Mouse (Mus musculus) left cerebral cortex, adult 9 months (tissue): ENCODE measurements around the gene Cnnm4.

Source experiments
- DNase-seq, 2 experiments: peaks; one replicate each; pipeline ENCODE4 v3.0.0; 2022; ENCODE audit warnings: low spot score in 2 of 2

Cnnm4 gene

DNA sequence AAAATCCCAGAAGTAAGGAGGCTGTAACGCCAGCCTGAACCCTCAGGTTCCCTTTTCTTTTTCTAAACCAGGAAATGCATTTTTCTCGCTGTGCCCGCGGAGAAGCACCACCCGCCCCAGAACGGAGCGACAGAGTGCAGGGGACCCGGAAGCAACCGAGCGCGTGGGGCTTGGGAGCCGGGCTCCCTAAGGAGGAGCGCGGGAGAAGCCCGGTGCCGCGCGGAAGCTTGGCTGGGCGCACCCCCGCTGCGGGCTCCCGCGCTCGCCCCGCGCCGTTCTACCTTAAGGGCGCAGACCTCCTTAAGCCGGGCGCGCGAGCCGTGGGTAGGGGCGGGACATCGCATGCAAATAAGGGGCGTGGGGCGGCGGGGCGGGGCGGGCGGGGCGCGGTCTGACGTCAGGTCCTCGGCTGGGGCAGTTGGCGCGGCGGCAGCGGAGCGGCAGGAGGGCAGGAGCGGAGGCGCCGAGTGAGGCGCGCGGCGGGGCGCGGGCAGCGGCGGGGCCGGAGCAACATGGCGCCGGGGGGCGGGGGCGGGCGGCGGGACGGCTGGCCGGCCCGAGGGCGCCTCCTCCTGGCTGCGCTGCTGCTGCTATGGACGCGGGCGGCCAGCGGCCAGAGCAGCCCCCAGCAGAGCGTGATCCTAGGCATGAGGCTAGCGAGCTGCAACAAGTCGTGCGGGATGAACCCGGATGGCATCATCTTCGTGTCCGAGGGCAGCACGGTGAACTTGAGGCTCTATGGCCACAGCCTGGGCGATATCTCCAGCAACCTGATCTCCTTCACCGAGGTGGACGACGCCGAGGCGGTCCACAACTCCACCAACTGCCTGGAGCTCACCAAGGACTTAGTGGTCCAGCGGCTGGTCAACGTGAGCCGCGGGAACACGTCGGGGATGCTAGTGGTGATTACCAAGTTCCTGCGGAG is at the start of gene Cnnm4:
TSS of gene Cnnm4 (plus strand) at position 440 of the 925 bp plus-strand sequence.
- peak; percentile 67 to 81 for DNase-seq

DNA sequence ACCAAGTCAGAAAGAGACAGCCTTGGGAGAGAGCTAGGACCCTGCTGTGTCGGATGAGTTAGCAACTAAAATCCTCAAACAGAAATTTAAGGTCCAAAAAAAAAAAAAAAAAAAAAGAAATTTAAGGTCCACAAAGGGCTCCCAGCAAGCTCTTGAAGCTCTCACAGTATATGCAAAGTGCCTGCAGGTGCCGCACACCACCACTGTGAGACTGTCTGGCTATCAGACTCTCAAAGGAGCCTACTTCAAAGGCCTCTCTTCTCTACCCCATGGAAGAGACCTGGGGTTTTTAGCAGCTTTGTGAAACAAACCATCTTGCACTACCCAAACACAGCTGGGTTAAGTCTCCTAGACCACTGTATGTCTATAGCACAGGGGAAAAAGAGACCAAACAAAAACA is 41.9 kb upstream of the Cnnm4 start:
- no peak for DNase-seq

DNA sequence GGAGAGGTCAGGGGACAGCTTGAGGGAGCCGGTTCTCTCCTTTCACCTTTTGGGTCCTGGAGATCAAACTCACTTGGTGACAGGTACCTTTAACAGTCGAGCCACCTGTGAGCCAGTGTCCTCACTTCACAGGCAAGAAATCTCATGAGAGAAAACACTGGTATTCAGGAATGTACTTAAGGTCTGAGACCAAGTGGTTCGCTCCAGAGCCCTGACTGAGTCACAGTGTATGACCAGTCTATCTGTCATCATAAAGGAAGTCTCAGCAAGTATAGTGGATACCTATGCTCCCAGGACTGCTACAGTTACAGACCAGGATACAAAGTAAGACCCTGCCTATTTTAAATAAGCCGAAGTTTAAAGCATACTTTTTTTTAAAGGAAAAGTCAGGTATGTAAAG is 38.4 kb upstream of the Cnnm4 start:
- DNase-seq: no peak

DNA sequence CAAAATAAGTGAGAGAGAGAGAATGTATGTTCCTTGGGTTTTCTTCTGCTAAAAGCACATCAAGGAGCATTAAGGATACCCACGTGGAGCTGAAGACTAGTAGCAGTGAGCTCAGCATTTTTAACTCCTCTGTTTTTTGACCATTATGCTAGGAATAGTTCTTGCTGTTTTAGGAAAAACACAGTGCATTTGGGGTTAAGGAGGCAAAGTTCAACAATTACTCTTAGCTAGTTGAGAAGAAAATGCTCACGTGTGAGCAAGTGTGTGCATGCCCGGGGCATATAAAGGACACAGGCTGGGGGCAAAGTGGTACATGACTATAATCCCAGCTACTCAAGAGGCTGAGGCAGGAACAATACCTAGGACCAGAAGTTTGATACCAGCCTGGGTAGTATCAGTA is 37.8 kb upstream of the Cnnm4 start:
- no peak for DNase-seq

DNA sequence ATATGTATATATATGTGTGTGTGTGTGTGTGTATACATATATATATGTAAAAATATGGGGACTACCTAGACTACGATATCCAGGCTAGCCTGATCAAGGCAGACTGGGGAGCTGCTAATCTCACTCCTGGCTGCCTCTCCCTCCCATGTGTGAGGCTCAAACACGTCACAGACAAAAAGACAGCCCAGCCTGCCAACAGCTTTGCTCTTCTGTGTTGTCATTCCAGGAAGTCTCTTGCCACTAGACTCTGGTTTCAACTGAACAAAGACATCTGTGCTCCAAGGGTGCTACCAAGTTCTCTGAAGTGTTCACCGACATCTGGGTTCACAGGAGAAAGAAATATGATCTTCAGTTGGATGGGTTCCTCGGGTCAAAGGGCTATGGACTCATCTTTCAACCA is 36.3 kb upstream of the Cnnm4 start:
- no peak for DNase-seq

DNA sequence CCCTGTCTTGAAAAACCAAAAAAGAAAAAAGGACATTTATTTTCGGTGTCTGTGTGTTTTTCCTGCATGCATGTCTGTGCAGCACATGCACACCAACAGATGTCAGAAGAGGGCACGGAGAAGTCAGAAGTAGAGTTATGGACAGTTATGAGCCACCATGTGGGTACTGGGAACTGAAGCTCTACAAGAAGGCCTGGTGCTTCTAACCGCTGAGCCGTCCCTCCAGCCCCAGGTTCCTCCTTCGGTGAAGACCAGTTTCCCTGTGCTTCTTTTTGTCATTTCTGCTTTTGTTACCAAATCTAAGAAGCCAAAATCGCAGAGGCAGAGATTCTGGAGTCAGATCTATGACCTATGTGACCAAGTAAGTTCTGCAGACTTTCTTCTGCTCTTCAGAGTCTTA is 34.9 kb upstream of the Cnnm4 start:
- no peak for DNase-seq

DNA sequence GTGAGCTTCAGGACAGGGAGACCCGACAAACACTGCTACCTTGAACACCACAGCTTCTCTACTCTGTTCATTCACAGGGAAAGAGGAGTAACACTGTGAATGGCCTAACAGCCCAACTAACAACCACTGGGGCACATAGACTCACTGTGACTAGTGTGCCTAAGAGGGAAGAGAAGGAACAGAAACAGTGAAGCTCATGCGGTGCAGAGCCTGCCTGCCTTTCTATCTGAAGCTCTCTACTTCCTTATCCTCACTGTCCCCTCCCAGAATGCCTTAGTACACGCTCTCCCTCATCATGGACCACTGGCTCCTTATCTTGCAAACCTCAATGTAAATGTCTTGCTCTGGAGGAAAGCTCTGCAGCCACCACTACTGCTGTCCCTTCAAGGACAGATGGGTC is 34.2 kb upstream of the Cnnm4 start:
- DNase-seq: no peak

DNA sequence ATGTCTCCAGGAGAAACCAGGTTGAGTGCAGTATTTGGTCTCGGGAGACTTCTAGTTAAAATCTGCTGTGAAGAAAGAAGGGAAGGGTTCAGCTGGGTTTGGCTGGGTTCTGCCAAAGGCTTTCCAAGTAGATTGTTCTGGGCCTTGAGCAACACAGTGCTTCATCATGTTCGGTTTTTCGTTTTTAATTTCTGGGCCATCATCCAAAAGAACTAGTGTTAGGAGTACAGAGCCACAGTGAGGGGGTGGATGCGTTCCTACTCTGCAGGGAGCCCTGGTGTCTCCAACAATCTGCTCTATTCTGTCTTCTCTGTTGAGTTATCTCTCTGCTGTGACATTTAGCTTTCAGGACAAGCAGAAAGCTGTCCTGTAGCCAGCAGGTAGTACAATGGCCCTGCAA is 30.3 kb upstream of the Cnnm4 start:
- DNase-seq: peak; percentile 42 to 63

DNA sequence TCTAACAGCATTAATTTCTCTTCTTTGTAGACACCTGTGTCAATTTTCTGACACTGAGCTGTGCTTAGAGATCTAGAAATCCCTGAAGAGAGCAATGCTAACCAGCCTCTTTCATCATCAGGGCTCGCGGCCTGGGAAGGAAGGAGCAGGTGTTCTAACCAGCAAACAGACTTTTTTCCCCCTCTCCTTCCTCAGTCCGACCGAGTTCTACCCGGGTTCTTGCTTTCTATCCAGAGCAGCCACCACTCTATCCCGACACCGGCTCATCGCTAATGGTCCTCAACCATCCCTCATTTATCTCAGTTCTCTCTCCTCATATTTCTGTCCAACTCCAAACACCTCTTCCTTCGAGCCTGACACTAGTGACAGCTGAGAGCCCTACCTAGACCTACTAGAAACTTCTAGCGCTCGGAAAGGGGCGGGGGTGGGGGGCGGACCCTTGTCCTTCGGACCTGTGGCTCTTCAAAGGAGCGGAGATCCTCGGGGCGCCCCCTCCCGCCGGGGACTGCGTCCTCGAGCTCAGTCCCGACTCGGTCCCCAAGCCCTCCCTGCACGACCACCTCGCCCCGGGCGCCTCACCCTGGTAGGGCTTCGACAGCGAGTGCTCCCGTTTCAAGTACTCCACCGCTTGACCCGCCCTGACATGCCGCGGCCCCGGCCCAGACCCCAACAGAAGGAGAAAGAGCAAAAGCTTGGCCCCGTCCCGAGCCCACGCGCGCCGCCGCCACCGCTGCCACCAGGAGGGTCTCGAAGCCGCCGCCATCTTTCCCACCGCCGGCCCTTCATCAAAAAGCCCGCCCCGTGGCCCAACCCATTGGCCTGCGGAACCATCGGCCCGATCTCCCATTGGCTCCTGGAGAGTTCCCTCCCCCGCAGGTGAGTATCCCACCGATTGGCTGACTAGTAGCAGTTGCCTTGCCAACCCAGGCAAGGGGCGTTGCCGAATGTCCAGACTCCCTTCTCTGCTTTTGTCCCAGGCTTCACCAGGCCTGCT is 26.7 kb upstream of the Cnnm4 start, which contains the start of gene Lman2l:
TSS of gene Lman2l (minus strand) at position 801 of the 994 bp plus-strand sequence.
- DNase-seq: peak; percentile 92 to 98

DNA sequence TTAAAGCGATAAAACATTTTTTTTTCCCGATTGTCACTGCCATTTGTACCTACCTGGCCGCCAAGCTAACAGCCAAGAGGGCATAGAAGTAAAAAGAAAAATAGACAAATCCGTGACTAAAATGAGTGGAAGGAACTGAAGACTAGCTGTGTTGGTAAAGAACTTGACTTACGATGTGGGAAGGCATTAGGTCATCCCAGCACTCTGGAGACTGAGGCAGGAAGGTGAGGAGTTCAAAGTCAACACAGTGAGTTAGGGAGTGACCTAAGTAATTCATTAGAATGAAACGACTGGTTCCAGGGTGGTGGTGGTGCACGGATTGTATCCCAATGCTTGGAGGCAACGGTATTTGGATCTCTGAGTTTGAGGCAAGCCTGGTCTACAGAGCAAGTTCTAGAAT is 25.9 kb upstream of the Cnnm4 start:
- DNase-seq: no peak

DNA sequence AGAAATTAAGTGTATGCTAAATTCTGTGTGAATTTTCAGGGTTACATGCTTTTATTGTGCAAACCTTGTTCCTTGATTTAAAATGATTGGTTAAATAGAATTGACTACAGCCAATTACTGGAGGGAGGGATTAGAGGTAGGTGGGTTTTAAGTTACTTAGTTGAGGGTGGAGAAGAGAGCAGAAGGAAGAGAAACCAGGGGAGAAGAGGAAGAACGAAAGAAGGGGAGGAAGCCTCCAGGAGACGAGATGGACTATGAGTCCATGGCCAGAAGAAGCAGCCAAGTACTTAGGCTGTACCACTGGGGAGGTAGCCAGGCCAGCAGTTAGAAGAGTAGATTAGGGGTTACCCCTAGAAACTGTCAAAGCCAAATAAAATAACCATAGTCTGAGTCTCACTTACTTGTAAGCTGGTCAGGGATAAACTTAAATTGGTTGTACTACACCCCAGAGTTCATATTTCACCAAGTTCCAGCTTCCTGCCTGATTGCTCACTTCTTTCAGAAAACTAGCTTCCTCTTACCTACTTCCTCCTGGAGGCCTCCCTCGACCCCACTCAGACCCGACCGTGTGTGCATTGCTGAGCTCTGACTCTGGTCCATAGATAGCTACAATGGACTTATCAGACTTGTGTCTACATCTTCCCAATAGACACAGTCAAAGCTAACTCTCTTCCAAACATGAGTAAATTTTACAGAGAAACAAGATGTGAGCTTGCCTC is 25.2 kb upstream of the Cnnm4 start:
- DNase-seq: no peak

DNA sequence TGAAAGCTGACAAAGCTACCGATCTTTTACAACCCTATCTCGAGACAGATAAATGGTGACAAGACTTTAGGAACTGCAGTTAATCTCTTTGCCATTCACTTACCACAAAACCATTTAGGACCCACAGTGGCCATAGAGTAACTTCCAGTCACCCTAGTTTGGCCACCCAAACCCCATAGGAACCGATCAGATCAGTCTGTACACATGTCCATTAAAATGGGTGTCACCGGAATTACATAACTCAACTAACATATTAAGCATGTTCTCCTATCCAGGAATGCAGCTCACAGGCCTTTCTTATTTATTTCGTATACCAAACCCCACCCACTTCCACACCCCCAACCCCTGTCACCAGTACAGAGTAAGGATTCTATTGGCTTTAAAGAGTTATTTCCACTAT is 24.6 kb upstream of the Cnnm4 start:
- no peak for DNase-seq

DNA sequence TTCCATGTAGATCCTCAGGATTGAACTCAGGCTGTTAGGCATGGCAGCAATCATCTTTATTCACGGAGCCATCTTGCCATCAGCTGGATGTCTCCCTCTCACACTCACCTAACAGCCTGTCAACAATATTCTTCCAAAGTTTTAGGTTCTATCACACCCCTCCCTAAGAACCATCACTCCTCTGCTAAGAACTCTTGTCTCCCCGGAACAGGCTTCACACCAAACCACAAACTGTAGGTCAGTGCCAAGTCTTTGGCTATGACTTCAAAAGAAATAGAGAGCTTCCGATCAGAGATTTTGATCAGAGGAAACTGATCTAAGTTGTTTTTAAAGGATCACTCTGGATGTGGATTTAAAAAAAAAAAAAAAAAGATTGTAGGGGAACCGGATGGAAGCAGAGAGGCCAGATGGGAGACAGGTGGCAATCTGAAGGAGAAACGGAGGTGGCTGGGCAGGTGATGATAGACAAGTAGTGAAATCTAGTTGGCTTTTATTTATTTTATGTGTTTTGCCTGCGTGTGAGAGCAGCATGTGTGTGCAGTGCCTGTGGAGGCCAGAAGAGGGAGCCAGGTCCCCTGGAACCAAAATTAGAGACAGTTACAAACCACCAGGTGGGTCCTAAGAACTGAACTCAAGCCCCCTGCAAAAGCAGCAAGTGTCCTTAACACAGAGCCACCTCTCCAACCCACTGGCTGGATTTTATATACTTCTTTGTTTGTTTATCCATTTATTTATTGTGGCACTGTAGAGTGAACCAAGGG is 17.2 kb upstream of the Cnnm4 start:
- no peak for DNase-seq

DNA sequence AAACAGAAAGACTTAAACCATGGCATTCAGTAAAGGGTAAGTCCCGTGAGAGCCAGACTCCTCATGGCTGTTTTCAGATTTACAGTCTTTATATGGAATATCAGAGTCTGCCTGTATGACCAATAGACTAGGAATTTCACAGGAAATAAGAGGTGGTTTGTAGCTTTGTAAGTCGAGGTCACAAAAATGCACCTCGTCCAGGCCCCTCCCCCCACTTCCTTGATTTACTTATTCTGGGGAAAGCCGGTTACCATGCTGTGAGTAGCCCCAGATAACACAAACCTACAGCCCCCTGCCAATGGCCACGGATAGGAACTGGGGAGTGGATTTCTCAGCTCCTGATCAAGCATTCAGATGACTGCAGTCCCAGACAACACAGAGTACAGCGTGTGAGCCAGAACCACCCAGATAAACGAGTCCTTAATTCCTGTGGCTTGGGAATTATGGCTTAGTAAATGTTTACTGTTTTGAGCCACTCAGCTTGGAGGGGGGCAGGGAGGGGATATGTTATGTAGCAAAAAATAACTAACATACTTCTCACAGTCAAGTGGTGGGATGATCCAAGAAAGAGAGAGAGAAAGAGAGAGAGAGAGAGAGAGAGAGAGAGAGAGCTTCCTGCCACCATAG is 13.9 kb upstream of the Cnnm4 start:
- no peak for DNase-seq

DNA sequence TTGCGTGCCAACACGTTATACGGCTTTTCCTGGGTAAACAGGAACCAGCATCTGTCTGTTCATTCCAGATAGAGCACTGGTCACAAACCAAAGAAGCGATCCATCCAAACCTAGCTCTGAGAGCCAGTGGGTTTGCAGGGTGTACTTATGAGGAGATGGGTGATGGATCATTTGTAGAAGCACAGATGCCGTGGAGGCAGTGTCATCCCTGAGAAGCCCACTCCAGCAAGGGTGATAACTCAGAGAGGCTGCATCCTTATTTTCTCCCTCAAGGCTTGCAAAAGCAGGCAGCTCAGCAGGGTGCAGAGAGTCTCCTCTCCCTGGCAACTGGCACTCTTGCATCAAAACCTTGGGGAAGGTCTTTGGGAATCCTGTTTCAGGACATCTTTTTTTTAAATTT is 13.3 kb upstream of the Cnnm4 start:
- no peak for DNase-seq

DNA sequence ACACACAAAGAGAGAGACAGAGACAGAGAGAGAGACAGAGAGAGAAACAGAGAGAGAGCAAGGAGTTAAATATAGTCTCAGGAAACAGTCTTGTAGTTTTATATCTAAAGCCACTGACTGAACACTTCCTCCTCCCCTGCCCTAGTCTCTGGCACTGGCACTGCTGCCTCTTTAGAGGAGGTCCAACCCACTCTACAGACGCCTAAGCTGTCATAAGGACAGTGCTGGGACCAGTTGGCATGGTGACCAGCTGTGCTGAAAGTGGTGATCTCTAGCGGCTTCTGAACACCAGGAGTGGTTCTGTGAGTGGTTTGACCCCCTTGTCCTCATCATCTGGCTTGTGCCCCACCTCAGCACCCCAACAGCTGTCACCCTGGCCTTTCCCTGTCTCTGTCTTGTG is 9.6 kb upstream of the Cnnm4 start:
- DNase-seq: no peak

DNA sequence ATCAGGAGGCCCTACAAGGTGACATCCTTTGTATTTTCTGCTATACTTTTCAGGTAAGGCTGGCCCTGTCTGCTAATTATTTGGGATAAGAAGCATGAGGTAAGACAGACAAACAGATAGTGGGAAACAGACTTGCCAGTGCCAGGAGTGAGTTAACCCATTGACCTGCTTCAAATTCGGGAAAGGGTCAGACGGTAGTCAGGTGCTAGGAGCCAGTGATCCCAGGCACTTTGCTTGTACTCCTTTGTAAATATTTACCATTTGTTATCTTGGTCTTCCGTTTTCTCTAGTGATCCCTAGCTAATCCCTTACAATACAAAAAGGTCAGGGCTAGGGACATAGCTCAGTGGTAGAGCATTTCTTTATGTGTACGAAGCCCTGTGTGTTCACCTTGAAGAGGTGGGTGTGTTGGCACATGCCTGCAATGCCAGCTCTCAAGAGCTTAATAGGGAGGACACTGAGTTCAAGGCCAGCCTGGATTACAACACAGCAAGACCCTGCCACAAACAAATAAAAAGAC is 5.7 kb upstream of the Cnnm4 start:
- no peak for DNase-seq

DNA sequence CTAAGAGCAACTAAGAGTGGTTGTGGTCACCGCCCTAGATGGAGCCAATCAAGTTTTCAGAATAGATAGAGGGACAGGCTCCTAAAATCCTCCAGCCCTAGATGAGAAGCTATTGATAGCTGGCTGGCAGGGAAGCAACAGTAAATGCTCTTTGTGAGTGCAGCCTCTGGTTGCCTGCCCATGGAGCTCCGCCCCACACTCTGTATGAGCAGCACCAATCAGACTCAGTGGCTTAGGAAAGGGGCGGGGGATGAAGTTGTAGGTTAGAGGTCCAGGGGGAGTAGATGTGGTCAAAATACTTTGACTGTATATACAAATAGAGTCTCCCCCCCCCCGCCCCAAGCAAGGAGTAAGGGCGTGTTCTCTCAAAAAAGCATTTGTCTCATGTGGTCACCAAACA is 4.0 kb upstream of the Cnnm4 start:
- no peak for DNase-seq

DNA sequence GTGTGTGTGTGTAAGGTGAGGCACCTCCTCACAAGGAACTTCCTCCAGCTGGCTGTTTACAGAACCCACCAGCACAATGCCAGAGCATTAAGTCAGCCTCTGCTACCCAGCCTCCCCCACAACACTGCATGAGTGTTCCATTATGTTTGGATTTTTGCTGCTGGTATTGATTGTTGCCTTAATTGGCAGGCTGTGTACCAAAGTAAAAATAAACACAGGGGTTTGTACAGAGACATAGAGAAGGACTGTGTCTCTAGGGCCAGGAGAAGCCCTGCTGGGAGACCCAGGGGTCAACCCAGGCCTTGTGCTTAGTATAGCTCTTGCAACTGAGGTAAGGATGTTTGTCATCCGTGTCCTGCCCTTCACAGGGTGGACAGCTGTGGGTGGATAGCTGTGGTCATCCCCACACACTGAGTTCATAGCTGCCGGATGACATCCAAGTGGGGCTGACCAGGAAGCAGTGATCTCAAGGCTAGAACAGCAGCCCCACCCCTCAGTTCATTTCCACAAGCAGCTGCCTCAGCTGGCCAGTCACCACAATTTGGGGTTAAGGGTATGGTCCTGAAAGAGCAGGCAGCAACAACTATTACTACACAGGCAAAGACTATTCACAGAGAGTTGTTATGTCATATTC is 1.5 kb upstream of the Cnnm4 start:
- DNase-seq: no peak

DNA sequence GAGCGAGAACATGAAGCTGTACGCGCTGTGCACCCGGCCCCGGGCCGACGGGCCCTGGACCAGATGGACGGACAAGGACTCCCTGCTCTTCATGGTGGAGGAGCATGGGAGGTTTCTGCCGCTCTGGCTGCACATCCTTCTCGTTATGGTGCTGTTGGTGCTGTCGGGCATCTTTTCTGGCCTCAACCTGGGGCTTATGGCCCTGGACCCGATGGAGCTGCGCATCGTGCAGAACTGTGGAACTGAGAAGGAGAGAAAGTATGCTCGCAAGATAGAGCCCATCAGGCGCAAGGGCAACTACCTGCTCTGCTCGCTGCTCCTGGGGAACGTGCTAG is 653 bp downstream of the Cnnm4 start:
- peak in 1 of 2 experiments; percentile 12 for DNase-seq
